Mouse (Mus musculus) heart, embryonic 15.5 days (tissue): ENCODE data around the gene Phospho2. TPM values are rescaled to one million over a fixed set of nuclear protein-coding genes. Genes with fewer than 3 reads are reported as not detected.
"Not testable (repeated sequence)": the region's sequence is repeated elsewhere in the genome, so short reads cannot be mapped to it uniquely, and the experiment has no call there.

Source experiments
- ATAC-seq: fragments of 200-750 bp; cut with Nextera tagmentation; replicated peaks from 2 replicates; pipeline ENCODE4 v1.8.0; 2017; ENCODE audit warnings: low read depth, moderate TSS enrichment; ENCODE audit not compliant: insufficient number of reproducible peaks, insufficient read depth, low FRiP score
- H3K27ac ChIP-seq: fragments of 300-500 bp; sonication (generic); 2 replicates; pipeline ENCODE4 v1.5.1; 2015; ENCODE audit warnings: mild to moderate bottlenecking, inconsistent platforms
- H3K27me3 ChIP-seq: fragments of 300-500 bp; sonication (generic); 2 replicates; pipeline ENCODE4 v1.6.1; 2015; ENCODE audit warnings: inconsistent platforms
- H3K36me3 ChIP-seq: fragments of 300-500 bp; sonication (generic); 2 replicates; pipeline ENCODE4 v1.6.1; 2015; ENCODE audit warnings: mild to moderate bottlenecking, inconsistent platforms
- H3K4me1 ChIP-seq: fragments of 300-500 bp; sonication (generic); replicated peaks from 2 replicates; pipeline ENCODE4 v1.6.1; 2015; ENCODE audit warnings: inconsistent platforms
- H3K4me2 ChIP-seq: fragments of 300-500 bp; sonication (generic); 2 replicates; pipeline ENCODE4 v1.6.1; 2015; ENCODE audit warnings: inconsistent platforms, mild to moderate bottlenecking, moderate library complexity
- H3K4me3 ChIP-seq: fragments of 300-500 bp; sonication (generic); 2 replicates; pipeline ENCODE4 v1.5.1; 2015; ENCODE audit warnings: mild to moderate bottlenecking, inconsistent platforms
- H3K9ac ChIP-seq: fragments of 300-500 bp; sonication (generic); 2 replicates; pipeline ENCODE4 v1.6.1; 2015; ENCODE audit warnings: mild to moderate bottlenecking, inconsistent platforms
- H3K9me3 ChIP-seq: fragments of 300-500 bp; sonication (generic); replicated peaks from 2 replicates; pipeline ENCODE4 v1.6.1; 2016; ENCODE audit warnings: inconsistent platforms
- WGBS: fragments of 180-500 bp; shearing (Covaris S2); methylation state at CpG from one replicate; pipeline ENCODE4 v1.1.7; 2015; ENCODE audit warnings: mixed read lengths; 5-methylcytosine and 5-hydroxymethylcytosine counted together
- polyA plus RNA-seq: library from polyadenylated mRNA; unstranded; fragments of >200 nt; fragmentation: Nextera tagmentation; extraction: Ambion mirVana; gene quantifications from 2 replicates; pipeline ENCODE4 v1.2.1, GENCODE M21; 2015

Phospho2 gene
- polyA plus RNA-seq, 1 experiment from 2014 or later = 17.3 TPM

- Histone ChIP-seq H3K36me3 (no peaks in the 10 kb centered on the region), H3K27me3 (no peaks in the 10 kb centered on the region), H3K4me1 (peaks cover 4% of the 10 kb centered on the region; the same call in 1 of the 2 replicates), H3K4me3 (no peak overlapping the region), H3K4me2 (peak overlapping the region; percentile 31), H3K9ac (no peak overlapping the region), H3K9me3 (no peaks in the 10 kb centered on the region), H3K27ac (no peak overlapping the region)
- WGBS = 43% methylated on average over 5 of the region's 5 CpGs
- peak; percentile 66 for ATAC-seq
Measured at GRCm38 (mm10) chr2:69802911-69803312, 13.5 kb downstream of the Phospho2 start.

GRCm38 (mm10) chr2:69803756-69804155 lies 14.3 kb downstream of the Phospho2 start:
- H3K4me1 ChIP-seq = peaks cover 4% of the 10 kb centered on the region; the same call in 1 of the 2 replicates
- no peaks in the 10 kb centered on the region for H3K9me3 ChIP-seq
- no peak overlapping the region for H3K4me3 ChIP-seq
- no peak overlapping the region for H3K27ac ChIP-seq
- WGBS = 59% methylated on average over 8 of the region's 8 CpGs
- no peak overlapping the region for H3K4me2 ChIP-seq
- H3K9ac ChIP-seq = no peak overlapping the region
- H3K36me3 ChIP-seq = no peaks in the 10 kb centered on the region
- no peak for ATAC-seq
- H3K27me3 ChIP-seq = no peaks in the 10 kb centered on the region

GRCm38 (mm10) chr2:69804663-69805062 lies 15.2 kb downstream of the Phospho2 start:
- not testable (repeated sequence) for H3K4me2 ChIP-seq, H3K27me3 ChIP-seq, H3K27ac ChIP-seq, H3K4me1 ChIP-seq, ATAC-seq, H3K9me3 ChIP-seq, H3K4me3 ChIP-seq, H3K9ac ChIP-seq, H3K36me3 ChIP-seq
- WGBS = 75% methylated on average over 9 of the region's 9 CpGs

GRCm38 (mm10) chr2:69810169-69810568 lies 20.7 kb downstream of the Phospho2 start:
- Histone ChIP-seq H3K27me3 (no peaks in the 10 kb centered on the region), H3K4me1 (no peaks in the 10 kb centered on the region), H3K4me2 (no peak overlapping the region), H3K4me3 (no peak overlapping the region), H3K9me3 (no peaks in the 10 kb centered on the region), H3K9ac (no peak overlapping the region), H3K36me3 (no peaks in the 10 kb centered on the region), H3K27ac (no peak overlapping the region)
- WGBS = 44% methylated on average over 15 of the region's 15 CpGs
- ATAC-seq = no peak

GRCm38 (mm10) chr2:69811349-69811748 lies 21.9 kb downstream of the Phospho2 start:
- not testable (repeated sequence) for ATAC-seq, H3K9me3 ChIP-seq, H3K4me1 ChIP-seq, H3K27ac ChIP-seq, H3K27me3 ChIP-seq, H3K9ac ChIP-seq, H3K4me3 ChIP-seq, H3K4me2 ChIP-seq, H3K36me3 ChIP-seq
- 54% methylated on average over 7 of the region's 7 CpGs for WGBS

- Histone ChIP-seq H3K9me3 (no peaks in the 10 kb centered on the region), H3K9ac (no peak overlapping the region), H3K36me3 (no peaks in the 10 kb centered on the region), H3K4me1 (peaks cover 8% of the 10 kb centered on the region; the same call in 1 of the 2 replicates), H3K4me2 (no peak overlapping the region), H3K27me3 (no peaks in the 10 kb centered on the region), H3K27ac (peak overlapping the region; percentile 37; the same call in 1 of the 2 replicates), H3K4me3 (no peak overlapping the region)
- 0 out of 2 replicates have a peak, but pooled peaks have one; percentile 35 for ATAC-seq
- WGBS = 22% methylated on average over 5 of the region's 5 CpGs
Measured at GRCm38 (mm10) chr2:69816575-69816974, 27.2 kb downstream of the Phospho2 start.

GRCm38 (mm10) chr2:69818350-69819085 lies 29.1 kb downstream of the Phospho2 start:
- peaks cover 8% of the 10 kb centered on the region; the same call in 1 of the 2 replicates for H3K4me1 ChIP-seq
- no peak overlapping the region for H3K4me3 ChIP-seq
- 76% methylated on average over 9 of the region's 9 CpGs for WGBS

GRCm38 (mm10) chr2:69820201-69820600 lies 30.8 kb downstream of the Phospho2 start:
- Histone ChIP-seq H3K4me2 (no peak overlapping the region), H3K27ac (no peak overlapping the region), H3K4me1 (peaks cover 21% of the 10 kb centered on the region), H3K9me3 (no peaks in the 10 kb centered on the region), H3K27me3 (no peaks in the 10 kb centered on the region), H3K9ac (no peak overlapping the region), H3K4me3 (no peak overlapping the region), H3K36me3 (0 out of 2 replicates have a peak, but pooled peaks cover 5% of the 10 kb centered on the region)
- ATAC-seq = no peak
- 37% methylated on average over 1 of the region's 1 CpGs for WGBS

More at GRCm38 (mm10) chr2:69818350-69819085, 29.1 kb downstream of the Phospho2 start:
- Histone ChIP-seq H3K27me3 (no peaks in the 10 kb centered on the region), H3K4me2 (no peak overlapping the region), H3K9ac (no peak overlapping the region), H3K9me3 (no peaks in the 10 kb centered on the region), H3K36me3 (no peaks in the 10 kb centered on the region), H3K27ac (no peak overlapping the region)
- no peak for ATAC-seq

GRCm38 (mm10) chr2:69821711-69822110 lies 32.3 kb downstream of the Phospho2 start, which contains the start of gene Klhl23:
Gene Klhl23 (plus strand): TSS chr2:69821944.
- Histone ChIP-seq H3K27me3 (no peaks in the 10 kb centered on the region), H3K9me3 (no peaks in the 10 kb centered on the region), H3K4me2 (peak within 1 kb of the TSS; percentile 87), H3K4me1 (peaks cover 29% of the 10 kb centered on the region), H3K27ac (peak within 1 kb of the TSS; percentile 99), H3K4me3 (peak within 1 kb of the TSS; percentile 91), H3K36me3 (0 out of 2 replicates have a peak, but pooled peaks cover 9% of the 10 kb centered on the region), H3K9ac (peak within 1 kb of the TSS; percentile 93)
- WGBS = 1% methylated on average over 8 of the region's 8 CpGs
- ATAC-seq = peak; percentile 32; the same call in 1 of the 2 replicates

GRCm38 (mm10) chr2:69822361-69823128 lies 33.1 kb downstream of the Phospho2 start:
- Histone ChIP-seq H3K4me2 (peak overlapping the region; percentile 87), H3K27ac (peak overlapping the region; percentile 99), H3K9me3 (no peaks in the 10 kb centered on the region), H3K9ac (peak overlapping the region; percentile 93), H3K36me3 (0 out of 2 replicates have a peak, but pooled peaks cover 11% of the 10 kb centered on the region), H3K4me1 (peaks cover 29% of the 10 kb centered on the region), H3K27me3 (no peaks in the 10 kb centered on the region), H3K4me3 (peak overlapping the region; percentile 91)
- WGBS = under 1% methylated on average over 75 of the region's 80 CpGs
- ATAC-seq = peak; percentile 77

- peak overlapping the region; percentile 93 for H3K9ac ChIP-seq
- 0 out of 2 replicates have a peak, but pooled peaks cover 14% of the 10 kb centered on the region for H3K36me3 ChIP-seq
- H3K4me2 ChIP-seq = peak overlapping the region; percentile 87
- 2% methylated on average over 44 of the region's 45 CpGs for WGBS
- no peaks in the 10 kb centered on the region for H3K27me3 ChIP-seq
- H3K4me3 ChIP-seq = peak overlapping the region; percentile 91
- peak; percentile 74 for ATAC-seq
- peak overlapping the region; percentile 99 for H3K27ac ChIP-seq
- peaks cover 29% of the 10 kb centered on the region for H3K4me1 ChIP-seq
- H3K9me3 ChIP-seq = no peaks in the 10 kb centered on the region
Measured at GRCm38 (mm10) chr2:69823129-69823677, 33.8 kb downstream of the Phospho2 start.
